Mouse (Mus musculus): ENCODE measurements around the gene Satb2. TPM values are rescaled to one million over a fixed set of nuclear protein-coding genes. Genes with fewer than 3 reads are reported as not detected.

Satb2 gene
- polyA plus RNA-seq, 1 experiment from 2014 or later, result 16.0 TPM

DNA sequence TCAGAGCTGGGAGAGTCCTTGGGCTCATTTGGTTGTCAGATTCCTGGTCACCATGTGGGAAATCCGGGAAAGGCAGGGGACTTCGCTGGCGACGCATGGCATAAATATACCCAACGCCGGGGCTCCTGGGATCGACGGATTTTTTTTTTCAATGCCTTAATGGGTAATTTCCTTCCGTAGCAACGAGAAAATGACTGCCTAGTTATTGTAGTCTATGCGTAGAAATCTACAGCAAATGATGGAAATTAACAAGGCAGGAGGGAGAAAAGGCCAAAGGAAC lies 1.7 kb downstream of the Satb2 start:
- Histone ChIP-seq H3K9me3 (ENCODE audit: control insufficient read depth, low read length) (no peaks in the 10 kb centered on the region), H3K27ac (replicated peaks; ENCODE audit: low read depth, low read length) (peak overlapping the region; percentile 79), H3K9ac (ENCODE audit: low read depth, low read length) (peak overlapping the region; percentile 66), H3K4me2 (ENCODE audit: low read depth, low read length) (peak overlapping the region; percentile 64), H3K4me1 (ENCODE audit: control insufficient read depth, insufficient read depth, low read length) (0 out of 2 replicates have a peak, but pooled peaks cover 3% of the 10 kb centered on the region), H3K27me3 (replicated peaks; ENCODE audit: control insufficient read depth, insufficient read depth, low read length) (peaks cover 57% of the 10 kb centered on the region), H3K36me3 (ENCODE audit: control insufficient read depth, insufficient read depth, low read length) (no peaks in the 10 kb centered on the region), H3K4me3 (ENCODE audit: low read depth, low read length) (peak overlapping the region; percentile 42)
- WGBS, result 2% methylated on average over 11 of the region's 11 CpGs
- ATAC-seq (ENCODE audit: low read depth) (no peak), DNase-seq (ENCODE audit: low spot score) (no peak)

DNA sequence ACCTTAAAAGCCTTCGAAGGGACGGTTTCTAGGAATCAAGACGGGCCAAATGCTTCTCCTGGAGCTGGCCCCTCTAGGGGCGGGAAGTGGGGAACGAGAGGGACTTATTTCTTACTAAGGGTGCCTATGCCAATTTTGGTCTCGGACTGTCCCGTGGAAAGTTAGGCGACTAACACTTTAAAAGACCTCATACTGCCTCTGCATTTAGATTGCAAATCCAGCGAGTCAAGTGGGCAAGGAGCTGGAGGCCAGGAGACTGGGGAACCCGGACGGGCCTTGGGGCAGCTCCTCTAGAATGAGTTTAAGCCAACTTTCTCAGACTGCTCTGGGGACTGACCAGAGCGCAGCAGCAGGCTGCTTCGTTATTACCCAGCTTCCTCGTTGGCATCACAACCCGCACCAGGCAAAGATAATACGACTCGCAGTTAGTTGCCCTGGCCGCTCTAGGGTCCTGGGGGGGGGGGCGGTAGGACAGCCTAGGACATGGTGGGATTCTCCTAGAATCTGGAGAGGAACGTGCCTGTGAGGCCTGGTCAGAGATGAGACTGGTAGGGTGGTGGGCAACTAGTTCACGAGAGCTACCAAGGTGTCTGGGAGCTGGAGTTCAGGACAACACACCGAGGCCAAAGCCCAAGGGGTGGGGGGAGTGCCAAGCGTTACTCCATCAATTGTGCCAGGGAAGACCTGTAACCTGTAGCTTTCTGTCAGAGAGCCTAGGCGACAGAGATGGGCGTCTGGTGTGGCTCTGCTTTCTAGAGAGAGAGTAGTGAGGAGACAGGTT lies 2.2 kb downstream of the Satb2 start:
- peaks cover 53% of the 10 kb centered on the region for H3K27me3 ChIP-seq (replicated peaks; ENCODE audit: control insufficient read depth, insufficient read depth, low read length)
- H3K4me3 ChIP-seq (ENCODE audit: low read depth, low read length), result peak overlapping the region; percentile 42
- peak overlapping the region; percentile 79 for H3K27ac ChIP-seq (replicated peaks; ENCODE audit: low read depth, low read length)
- ATAC-seq (ENCODE audit: low read depth), result no peak
- 0 out of 2 replicates have a peak, but pooled peaks cover 3% of the 10 kb centered on the region for H3K4me1 ChIP-seq (ENCODE audit: control insufficient read depth, insufficient read depth, low read length)
- peak overlapping the region; percentile 66 for H3K9ac ChIP-seq (ENCODE audit: low read depth, low read length)
- 9% methylated on average over 24 of the region's 25 CpGs for WGBS
- no peaks in the 10 kb centered on the region for H3K9me3 ChIP-seq (ENCODE audit: control insufficient read depth, low read length)
- no peaks in the 10 kb centered on the region for H3K36me3 ChIP-seq (ENCODE audit: control insufficient read depth, insufficient read depth, low read length)
- no peak for DNase-seq (ENCODE audit: low spot score)
- H3K4me2 ChIP-seq (ENCODE audit: low read depth, low read length), result peak overlapping the region; percentile 64

DNA sequence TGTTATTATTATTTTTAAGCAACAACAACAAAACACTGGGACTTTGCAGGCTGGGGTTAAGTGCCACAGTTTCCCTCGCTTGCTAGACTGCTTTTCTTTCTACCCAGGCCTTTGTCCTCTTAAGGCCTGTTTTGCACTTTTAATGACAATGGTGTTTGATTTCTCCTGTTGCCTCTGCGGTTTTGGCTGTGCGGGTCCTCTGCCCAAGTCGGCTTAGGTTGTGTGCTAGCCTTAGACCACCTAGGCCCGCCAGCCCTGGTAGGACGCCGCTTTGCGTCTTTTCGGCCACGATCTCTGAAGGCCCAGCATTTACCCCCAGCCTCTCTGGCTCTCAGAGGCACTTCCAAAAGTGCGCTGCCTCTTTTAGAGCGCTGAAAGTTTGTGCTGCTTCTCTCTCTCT lies 2.9 kb downstream of the Satb2 start:
- Histone ChIP-seq H3K27me3 (replicated peaks; ENCODE audit: control insufficient read depth, insufficient read depth, low read length) (peaks cover 46% of the 10 kb centered on the region), H3K36me3 (ENCODE audit: control insufficient read depth, insufficient read depth, low read length) (no peaks in the 10 kb centered on the region), H3K4me2 (ENCODE audit: low read depth, low read length) (peak overlapping the region; percentile 64), H3K4me1 (ENCODE audit: control insufficient read depth, insufficient read depth, low read length) (0 out of 2 replicates have a peak, but pooled peaks cover 3% of the 10 kb centered on the region), H3K9me3 (ENCODE audit: control insufficient read depth, low read length) (no peaks in the 10 kb centered on the region), H3K4me3 (ENCODE audit: low read depth, low read length) (peak overlapping the region; percentile 42), H3K9ac (ENCODE audit: low read depth, low read length) (peak overlapping the region; percentile 66), H3K27ac (replicated peaks; ENCODE audit: low read depth, low read length) (peak overlapping the region; percentile 67)
- DNase-seq (ENCODE audit: low spot score) (no peak), ATAC-seq (ENCODE audit: low read depth) (no peak)
- 6% methylated on average over 12 of the region's 12 CpGs for WGBS

DNA sequence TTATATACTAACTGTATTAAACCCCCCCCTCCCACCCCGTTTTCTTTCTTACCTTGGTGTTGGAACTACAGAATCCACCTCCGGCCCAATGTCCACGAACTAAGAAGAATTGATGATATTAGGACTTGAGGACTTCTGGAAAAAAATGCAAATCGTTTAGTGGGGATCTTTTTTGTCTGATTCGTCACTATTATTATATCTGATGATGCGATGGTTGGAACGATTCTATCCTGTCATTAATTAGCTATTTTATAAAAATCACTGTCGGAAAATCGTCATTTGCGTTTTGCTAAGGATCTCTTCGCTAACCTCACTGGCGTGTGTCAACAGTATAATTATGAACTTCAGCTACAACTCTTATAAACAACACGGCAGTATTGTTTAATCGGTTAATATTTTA lies 4.3 kb downstream of the Satb2 start:
- ATAC-seq (ENCODE audit: low read depth), result no peak
- Histone ChIP-seq H3K9me3 (ENCODE audit: control insufficient read depth, low read length) (no peaks in the 10 kb centered on the region), H3K4me3 (ENCODE audit: low read depth, low read length) (peak overlapping the region; percentile 83), H3K9ac (ENCODE audit: low read depth, low read length) (peak overlapping the region; percentile 96), H3K36me3 (ENCODE audit: control insufficient read depth, insufficient read depth, low read length) (no peaks in the 10 kb centered on the region), H3K27me3 (replicated peaks; ENCODE audit: control insufficient read depth, insufficient read depth, low read length) (peaks cover 42% of the 10 kb centered on the region), H3K27ac (replicated peaks; ENCODE audit: low read depth, low read length) (peak overlapping the region; percentile 95), H3K4me2 (ENCODE audit: low read depth, low read length) (peak overlapping the region; percentile 76), H3K4me1 (ENCODE audit: control insufficient read depth, insufficient read depth, low read length) (0 out of 2 replicates have a peak, but pooled peaks cover 3% of the 10 kb centered on the region)
- DNase-seq (ENCODE audit: low spot score), result no peak
- WGBS, result 9% methylated on average over 14 of the region's 14 CpGs

DNA sequence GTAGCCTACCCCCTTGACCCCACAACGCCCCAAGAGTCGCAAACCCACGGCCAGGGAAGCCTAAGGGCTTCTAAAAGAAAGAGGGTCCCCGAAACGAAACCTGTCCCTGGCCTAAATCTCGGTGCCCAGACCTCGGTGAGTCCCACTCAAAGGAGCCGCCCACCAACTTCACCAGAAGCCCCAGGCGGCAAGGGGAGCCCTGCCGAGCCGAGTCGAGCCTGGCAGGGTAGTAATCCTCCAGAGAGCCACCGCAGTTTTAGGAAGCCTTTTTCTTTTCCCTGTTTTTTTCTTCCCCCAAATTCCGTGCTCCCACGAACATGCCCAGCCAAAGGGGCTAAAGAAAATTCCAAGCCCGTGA lies 4.9 kb downstream of the Satb2 start:
- peak overlapping the region; percentile 76 for H3K4me2 ChIP-seq (ENCODE audit: low read depth, low read length)
- no peaks in the 10 kb centered on the region for H3K9me3 ChIP-seq (ENCODE audit: control insufficient read depth, low read length)
- H3K4me1 ChIP-seq (ENCODE audit: control insufficient read depth, insufficient read depth, low read length), result 0 out of 2 replicates have a peak, but pooled peaks cover 3% of the 10 kb centered on the region
- ATAC-seq (ENCODE audit: low read depth) (no peak), DNase-seq (ENCODE audit: low spot score) (peak; percentile 66)
- peak overlapping the region; percentile 96 for H3K9ac ChIP-seq (ENCODE audit: low read depth, low read length)
- under 1% methylated on average over 16 of the region's 16 CpGs for WGBS
- H3K4me3 ChIP-seq (ENCODE audit: low read depth, low read length), result peak overlapping the region; percentile 83
- H3K36me3 ChIP-seq (ENCODE audit: control insufficient read depth, insufficient read depth, low read length), result no peaks in the 10 kb centered on the region
- peak overlapping the region; percentile 95 for H3K27ac ChIP-seq (replicated peaks; ENCODE audit: low read depth, low read length)
- peaks cover 47% of the 10 kb centered on the region for H3K27me3 ChIP-seq (replicated peaks; ENCODE audit: control insufficient read depth, insufficient read depth, low read length)

DNA sequence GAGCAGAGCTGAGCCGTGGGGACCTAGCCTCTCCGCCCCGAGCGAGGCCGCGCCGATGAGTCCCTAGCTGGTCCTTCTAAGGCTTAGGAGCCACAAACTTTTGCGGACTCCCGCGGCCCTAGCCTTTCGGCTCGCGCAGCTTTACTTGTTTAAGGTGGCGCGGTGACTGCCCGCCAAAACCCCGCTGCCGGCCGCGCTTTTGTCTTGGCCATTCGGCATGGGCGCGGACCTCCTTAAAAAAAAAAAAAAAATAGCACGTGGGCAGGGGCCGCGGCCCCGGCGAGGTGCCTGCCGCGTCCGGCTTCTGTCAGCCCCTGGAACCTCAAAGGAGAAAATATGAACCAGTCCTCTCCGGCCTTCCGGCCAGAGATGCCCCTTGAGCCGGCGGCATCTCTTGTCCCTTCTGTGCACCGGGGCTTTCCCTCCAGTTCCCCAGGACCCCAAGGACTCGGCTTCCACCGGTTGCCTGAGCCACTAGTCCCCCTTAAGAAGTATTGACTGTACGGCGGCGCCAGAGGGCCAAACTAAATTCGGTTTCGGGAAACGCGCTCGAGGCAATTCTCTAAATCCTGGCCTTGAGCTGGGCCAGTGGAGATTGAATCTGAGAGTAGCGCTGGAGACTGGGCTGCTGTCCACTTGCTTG lies 5.4 kb downstream of the Satb2 start:
- Histone ChIP-seq H3K4me2 (ENCODE audit: low read depth, low read length) (peak overlapping the region; percentile 76), H3K27me3 (replicated peaks; ENCODE audit: control insufficient read depth, insufficient read depth, low read length) (peaks cover 48% of the 10 kb centered on the region), H3K9ac (ENCODE audit: low read depth, low read length) (peak overlapping the region; percentile 96), H3K9me3 (ENCODE audit: control insufficient read depth, low read length) (no peaks in the 10 kb centered on the region), H3K4me3 (ENCODE audit: low read depth, low read length) (peak overlapping the region; percentile 83), H3K4me1 (ENCODE audit: control insufficient read depth, insufficient read depth, low read length) (0 out of 2 replicates have a peak, but pooled peaks cover 3% of the 10 kb centered on the region), H3K36me3 (ENCODE audit: control insufficient read depth, insufficient read depth, low read length) (no peaks in the 10 kb centered on the region), H3K27ac (replicated peaks; ENCODE audit: low read depth, low read length) (peak overlapping the region; percentile 95)
- ATAC-seq (ENCODE audit: low read depth) (peak; percentile 53), DNase-seq (ENCODE audit: low spot score) (peak; percentile 96)
- under 1% methylated on average over 43 of the region's 47 CpGs for WGBS

DNA sequence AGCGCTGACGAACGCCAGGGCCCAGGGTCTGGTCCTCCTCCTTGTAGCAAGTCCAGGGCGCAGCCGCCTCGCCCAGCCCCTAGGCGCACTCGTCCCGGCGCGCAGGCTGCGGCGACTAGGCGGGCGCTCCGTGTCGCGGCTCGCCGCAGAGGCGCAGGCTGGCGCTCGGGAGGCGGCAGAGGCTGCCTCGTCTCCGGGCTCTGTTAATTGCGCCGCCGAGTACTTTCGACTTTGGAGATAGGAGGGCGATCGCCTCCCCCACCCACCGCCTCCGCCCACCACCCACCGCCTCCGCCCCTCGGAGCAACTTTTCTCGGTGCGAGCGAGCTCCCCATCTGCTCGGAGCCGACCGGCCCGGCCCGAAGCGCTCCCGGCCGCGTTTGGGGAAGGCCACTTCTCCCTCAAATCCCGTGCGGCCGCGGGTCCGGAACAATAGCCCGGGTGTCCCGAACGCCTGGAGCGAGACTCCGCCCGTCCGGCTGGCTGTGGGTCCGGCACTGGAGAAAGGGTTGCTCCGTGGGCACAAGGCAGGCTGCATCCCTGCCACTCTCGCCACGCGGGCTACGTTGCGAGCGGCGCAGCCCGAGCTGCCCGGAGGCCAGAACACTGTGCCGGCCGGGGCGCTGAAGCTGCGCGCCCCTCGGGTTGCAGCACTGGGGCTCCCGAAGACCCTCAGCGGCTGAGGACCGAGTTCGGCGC lies 6.0 kb downstream of the Satb2 start:
- H3K4me3 ChIP-seq (ENCODE audit: low read depth, low read length), result peak overlapping the region; percentile 83
- peak overlapping the region; percentile 95 for H3K27ac ChIP-seq (replicated peaks; ENCODE audit: low read depth, low read length)
- WGBS, result under 1% methylated on average over 37 of the region's 83 CpGs
- no peaks in the 10 kb centered on the region for H3K36me3 ChIP-seq (ENCODE audit: control insufficient read depth, insufficient read depth, low read length)
- H3K4me2 ChIP-seq (ENCODE audit: low read depth, low read length), result peak overlapping the region; percentile 76
- peak; percentile 67 for ATAC-seq (ENCODE audit: low read depth)
- 0 out of 2 replicates have a peak, but pooled peaks cover 2% of the 10 kb centered on the region for H3K4me1 ChIP-seq (ENCODE audit: control insufficient read depth, insufficient read depth, low read length)
- H3K27me3 ChIP-seq (replicated peaks; ENCODE audit: control insufficient read depth, insufficient read depth, low read length), result peaks cover 46% of the 10 kb centered on the region
- DNase-seq (ENCODE audit: low spot score), result peak; percentile 65
- H3K9ac ChIP-seq (ENCODE audit: low read depth, low read length), result peak overlapping the region; percentile 96
- no peaks in the 10 kb centered on the region for H3K9me3 ChIP-seq (ENCODE audit: control insufficient read depth, low read length)

DNA sequence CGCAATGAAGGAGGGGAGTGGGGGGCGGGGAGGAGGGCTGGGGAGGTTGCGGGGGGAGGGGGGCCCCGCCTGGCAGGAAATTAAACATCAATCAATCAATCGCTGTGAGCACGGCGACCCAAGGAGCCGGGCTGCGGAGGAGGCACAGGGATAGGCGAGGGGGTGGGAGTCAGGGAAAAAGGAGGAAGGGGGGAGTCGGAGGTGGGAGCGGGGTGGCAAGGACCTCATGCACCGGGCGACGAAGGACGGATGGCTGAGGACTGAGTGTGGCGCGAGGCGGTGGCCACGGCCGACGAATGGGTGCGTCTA lies 6.6 kb downstream of the Satb2 start:
- Histone ChIP-seq H3K27me3 (replicated peaks; ENCODE audit: control insufficient read depth, insufficient read depth, low read length) (peaks cover 41% of the 10 kb centered on the region), H3K9me3 (ENCODE audit: control insufficient read depth, low read length) (no peaks in the 10 kb centered on the region), H3K36me3 (ENCODE audit: control insufficient read depth, insufficient read depth, low read length) (no peaks in the 10 kb centered on the region), H3K4me2 (ENCODE audit: low read depth, low read length) (peak overlapping the region; percentile 76), H3K4me1 (ENCODE audit: control insufficient read depth, insufficient read depth, low read length) (no peaks in the 10 kb centered on the region), H3K27ac (replicated peaks; ENCODE audit: low read depth, low read length) (peak overlapping the region; percentile 95), H3K4me3 (ENCODE audit: low read depth, low read length) (peak overlapping the region; percentile 83), H3K9ac (ENCODE audit: low read depth, low read length) (peak overlapping the region; percentile 96)
- no peak for ATAC-seq (ENCODE audit: low read depth)
- under 1% methylated on average over 10 of the region's 23 CpGs for WGBS
- no peak for DNase-seq (ENCODE audit: low spot score)

All from embryonic facial prominence, embryonic 14.5 days (tissue).